Mouse (Mus musculus) naive thymus-derived CD4-positive, alpha-beta T cell, adult 2 months (primary cell): ENCODE data around the gene Uqcr10.

ENCODE experiments used
- DNase-seq: peaks from one replicate; pipeline ENCODE4 v3.0.0-alpha.2; 2011; ENCODE audit warnings: low read depth

Uqcr10 gene

DNA sequence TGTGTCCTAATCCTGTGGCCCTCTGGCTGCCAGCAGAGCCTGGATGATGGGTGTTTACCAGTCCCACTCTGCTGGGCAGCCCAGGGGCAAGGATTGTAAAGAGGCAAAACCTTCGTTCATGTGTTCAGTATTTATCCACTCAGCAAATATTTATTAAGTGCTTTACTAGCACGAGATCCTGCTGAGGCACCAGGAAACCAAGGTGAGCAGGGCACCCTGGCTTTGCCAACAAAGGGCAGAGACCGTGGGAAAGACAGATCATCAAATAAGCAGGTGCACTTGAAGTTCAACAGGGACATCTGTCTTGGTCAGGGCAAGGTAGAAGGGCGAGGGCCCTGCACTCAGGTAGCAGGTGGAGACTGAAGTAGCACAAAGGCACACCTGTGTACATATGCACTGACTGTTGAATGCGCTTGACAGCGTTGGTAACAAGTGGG is 29.0 kb downstream of the Uqcr10 start:
- DNase-seq = no peak

GRCm38 (mm10) chr11:4674593-4674992 is 29.5 kb downstream of the Uqcr10 start:
- no peak for DNase-seq

- DNase-seq = no peak
Measured at GRCm38 (mm10) chr11:4671736-4672135, 32.4 kb downstream of the Uqcr10 start.

DNA sequence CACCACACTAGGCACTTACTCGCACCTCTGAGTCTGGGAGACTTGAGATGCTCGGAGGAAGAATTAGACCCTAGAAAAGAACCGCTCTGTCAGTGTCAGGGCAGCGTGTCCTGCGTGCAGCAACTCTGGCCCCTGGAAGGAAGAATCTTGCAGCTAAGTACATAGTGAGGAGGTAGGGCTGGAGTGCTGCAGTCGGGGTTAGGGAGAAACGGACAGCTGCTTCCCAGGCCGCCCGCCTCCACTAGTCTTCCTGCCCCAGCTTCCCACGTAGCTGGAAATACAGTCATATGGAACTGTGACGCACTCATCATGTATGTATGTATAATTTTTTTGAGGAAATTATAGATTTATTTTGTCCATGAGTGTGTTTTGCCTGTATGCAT is 41.7 kb downstream of the Uqcr10 start:
- DNase-seq = no peak

DNA sequence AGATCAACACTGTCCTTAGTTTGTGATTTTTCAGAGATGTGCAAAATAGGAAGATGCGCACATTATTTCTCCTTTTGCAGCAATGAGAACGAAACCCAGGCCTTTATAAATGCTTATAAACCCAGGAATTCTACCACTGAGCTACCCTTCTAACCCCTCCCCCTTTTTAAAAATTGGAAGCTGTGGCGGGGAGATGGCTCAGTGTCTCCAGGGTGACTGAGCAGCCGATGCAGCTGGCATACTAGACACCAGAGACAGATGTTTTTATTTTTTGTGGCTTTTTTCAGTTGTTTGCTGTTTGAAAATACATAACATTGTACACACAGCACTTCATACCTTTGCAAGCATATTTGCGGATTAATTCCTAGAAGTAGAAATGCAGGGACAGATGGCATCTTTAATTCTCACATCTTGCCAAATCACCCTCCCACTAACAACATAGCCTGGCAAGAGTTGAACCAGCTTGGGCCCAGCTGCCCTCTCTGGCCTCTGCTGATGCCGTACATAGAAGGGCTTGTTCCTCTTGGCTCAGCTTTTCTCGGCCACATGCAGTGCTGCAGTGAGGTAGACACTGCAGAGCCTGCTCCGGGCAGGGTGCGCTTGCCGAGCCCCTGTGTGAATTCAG is 42.2 kb downstream of the Uqcr10 start:
- no peak for DNase-seq

- DNase-seq = no peak
Measured at GRCm38 (mm10) chr11:4661324-4661723, 42.8 kb downstream of the Uqcr10 start.

DNA sequence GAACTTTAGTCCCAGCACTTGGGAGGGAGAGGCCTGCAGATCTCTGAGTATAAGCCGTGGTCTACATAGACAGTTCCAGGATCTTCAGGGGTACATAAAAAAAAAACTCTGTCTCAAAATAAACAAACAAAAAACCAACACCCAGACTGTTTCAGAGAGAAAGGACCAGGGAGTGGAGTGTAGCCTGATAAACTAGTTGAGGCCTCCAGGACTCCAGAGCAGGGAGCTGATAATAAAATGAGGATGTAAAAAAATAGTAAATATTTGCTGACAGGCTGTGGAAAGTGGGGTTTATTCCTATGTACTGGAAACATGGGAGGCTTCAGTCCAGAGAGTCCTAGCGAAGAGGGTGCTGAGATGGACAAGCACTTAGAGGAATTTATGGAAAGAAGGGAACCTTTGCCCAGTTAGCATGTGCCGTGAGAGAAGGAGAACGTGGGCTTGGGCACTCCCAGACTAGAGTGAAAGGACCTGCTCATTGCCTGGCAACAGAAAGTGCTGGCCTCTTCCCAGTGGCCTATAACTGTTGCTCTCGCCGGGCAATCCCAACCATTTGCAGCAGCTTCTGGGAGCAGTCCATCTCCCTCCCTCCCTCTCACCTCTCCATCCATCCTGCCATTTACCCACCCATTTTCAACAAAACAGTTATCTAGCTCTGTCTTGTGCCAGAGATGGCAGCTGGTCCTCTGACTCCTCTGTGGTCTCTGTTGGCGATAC is 43.7 kb downstream of the Uqcr10 start:
- no peak for DNase-seq

DNA sequence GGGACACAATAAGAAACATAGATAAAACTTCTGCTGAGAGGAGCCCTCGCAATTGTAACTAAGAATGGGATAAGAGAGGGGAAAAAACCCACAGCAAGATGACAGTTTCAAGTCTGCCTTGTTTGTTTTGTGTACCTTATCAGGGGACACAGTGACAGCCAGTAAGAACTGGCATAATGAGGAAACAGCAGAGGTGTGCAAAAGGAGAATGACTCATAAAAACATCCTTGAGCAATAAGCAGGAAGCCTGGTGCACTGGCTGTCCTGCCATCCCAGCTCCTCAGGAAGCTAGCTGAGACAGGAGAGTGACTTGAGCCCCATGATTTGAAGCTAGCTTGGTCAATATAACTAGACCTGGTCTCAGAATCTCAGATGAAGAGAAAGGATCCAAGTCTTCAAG is 44.3 kb downstream of the Uqcr10 start:
- no peak for DNase-seq
